Mouse (Mus musculus) spleen, adult 2 months (tissue): ENCODE data around the gene Cers3. TPM values are rescaled to one million over a fixed set of nuclear protein-coding genes. Genes with fewer than 3 reads are reported as not detected.

Experiments used
- DNase-seq, 2 experiments: peaks; one replicate each; pipeline versions ENCODE4 v3.0.0 to v3.0.0-alpha.2; 2012 to 2021; ENCODE audit warnings: low spot score in 2 of 2, low read depth in 1 of 2
- H3K27ac ChIP-seq: fragments of 200-500 bp; 2 replicates; pipeline ENCODE4 v1.5.1; 2012; ENCODE audit warnings: low read length, inconsistent platforms; ENCODE audit not compliant: insufficient read depth
- H3K27me3 ChIP-seq: fragments of 200-500 bp; 2 replicates; pipeline ENCODE4 v1.6.1; 2012; ENCODE audit warnings: mild to moderate bottlenecking, moderate library complexity, low read length, inconsistent platforms; ENCODE audit not compliant: control insufficient read depth, insufficient read depth
- H3K36me3 ChIP-seq: fragments of 200-500 bp; 2 replicates; pipeline ENCODE4 v1.6.1; 2012; ENCODE audit warnings: mild to moderate bottlenecking, low read length, inconsistent platforms; ENCODE audit not compliant: control insufficient read depth, insufficient read depth
- H3K4me1 ChIP-seq: fragments of 200-500 bp; 2 replicates; pipeline ENCODE4 v1.6.1; 2011; ENCODE audit warnings: inconsistent platforms; ENCODE audit not compliant: control insufficient read depth, insufficient read depth, insufficient read length
- H3K4me3 ChIP-seq: fragments of 200-500 bp; 2 replicates; pipeline ENCODE4 v1.5.1; 2011; ENCODE audit warnings: mild to moderate bottlenecking, inconsistent platforms; ENCODE audit not compliant: insufficient read depth, insufficient read length; ENCODE audit errors: extremely low read depth
- CTCF ChIP-seq: fragments of 200-500 bp; IDR thresholded peaks from 2 replicates; pipeline ENCODE4 v1.5.1; 2011; ENCODE audit warnings: mild to moderate bottlenecking, inconsistent platforms; ENCODE audit not compliant: insufficient read depth, insufficient read length, insufficient replicate concordance; ENCODE audit errors: extremely low read depth
- POLR2A ChIP-seq: fragments of 200-500 bp; IDR thresholded peaks from 2 replicates; pipeline ENCODE4 v1.6.1; 2011; ENCODE audit warnings: low read depth, low read length, inconsistent platforms
- WGBS: fragments of 180-500 bp; shearing (Covaris S2); methylation state at CpG from one replicate; pipeline ENCODE4 v1.1.7; 2018; 5-methylcytosine and 5-hydroxymethylcytosine counted together
- polyA plus RNA-seq: library from polyadenylated mRNA; depleted of rRNA; stranded (reverse); fragments of >200 nt; gene quantifications from 2 replicates; pipeline ENCODE4 v1.2.3, GENCODE M21; 2012

Cers3 gene
- polyA plus RNA-seq, 1 experiment = not detected

DNA sequence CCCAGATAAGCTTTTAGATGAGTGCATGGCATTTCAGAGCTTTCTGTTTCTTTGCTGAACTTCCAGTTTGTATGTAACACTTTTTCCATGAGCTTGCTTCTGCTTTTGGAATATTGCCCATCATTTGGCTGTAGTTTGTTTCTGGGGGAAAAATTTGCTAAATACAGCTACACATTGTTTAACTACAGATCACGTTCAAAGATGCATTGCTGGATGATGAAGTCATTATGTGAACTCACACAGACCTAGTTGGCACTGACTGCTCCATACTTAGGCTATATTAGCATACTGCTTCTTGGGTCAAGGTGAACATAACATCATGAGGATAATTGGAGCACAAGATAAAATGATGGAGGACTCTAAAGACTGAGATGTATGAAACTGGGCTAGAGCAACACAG, 53.6 kb downstream of the Cers3 start:
- H3K27ac ChIP-seq = no peak overlapping the region
- WGBS = 87% methylated on average over 1 of the region's 1 CpGs
- TF ChIP-seq CTCF (no peak), POLR2A (no peak)
- DNase-seq = no peak
- no peaks in the 10 kb centered on the region for H3K27me3 ChIP-seq
- no peaks in the 10 kb centered on the region for H3K4me1 ChIP-seq
- no peaks in the 10 kb centered on the region for H3K36me3 ChIP-seq
- H3K4me3 ChIP-seq = no peak overlapping the region

DNA sequence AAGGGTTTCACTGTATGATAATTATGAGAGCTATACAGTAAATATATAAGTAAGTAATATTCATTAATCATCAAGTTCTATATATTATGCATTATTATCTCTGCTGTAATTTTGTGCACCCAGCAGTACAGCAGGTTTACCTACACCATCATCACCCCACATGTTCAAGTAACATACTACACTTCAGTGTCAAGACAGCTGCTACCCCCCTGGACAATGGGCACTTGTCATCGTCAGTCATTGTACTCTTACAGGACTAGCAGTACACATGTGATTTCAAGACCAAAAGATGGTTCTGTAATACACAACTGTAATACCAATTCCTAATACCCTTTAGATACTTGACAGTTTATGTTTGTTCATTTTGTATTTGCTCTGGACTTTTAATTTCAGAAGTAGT, 54.0 kb downstream of the Cers3 start:
- no peak for DNase-seq
- no peak for TF ChIP-seq POLR2A
- TF ChIP-seq CTCF = no peak
- H3K36me3 ChIP-seq = no peaks in the 10 kb centered on the region
- no peak overlapping the region for H3K4me3 ChIP-seq
- H3K27ac ChIP-seq = no peak overlapping the region
- 83% methylated on average over 1 of the region's 1 CpGs for WGBS
- H3K4me1 ChIP-seq = no peaks in the 10 kb centered on the region
- H3K27me3 ChIP-seq = no peaks in the 10 kb centered on the region

DNA sequence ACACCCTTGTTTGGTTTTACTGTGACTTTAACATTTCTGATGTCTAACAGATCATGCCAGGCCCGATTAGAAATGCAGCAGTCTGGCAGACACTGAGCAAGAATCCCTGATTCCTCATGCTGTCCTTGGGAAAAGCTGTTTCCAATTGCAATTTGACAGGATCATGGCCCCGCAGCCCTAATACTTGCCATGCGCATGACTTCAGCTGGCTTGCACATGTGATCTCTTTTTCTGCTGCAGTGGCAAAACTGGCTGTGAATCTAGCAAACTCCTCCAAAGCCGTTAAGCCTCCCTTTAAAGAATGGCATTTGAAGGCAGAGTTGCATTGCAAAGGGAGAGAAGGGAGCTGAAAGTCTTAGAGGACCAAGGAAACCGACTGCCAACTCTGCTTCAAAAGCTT, 55.5 kb downstream of the Cers3 start:
- DNase-seq = no peak
- TF ChIP-seq POLR2A (no peak), CTCF (no peak)
- Histone ChIP-seq H3K36me3 (no peaks in the 10 kb centered on the region), H3K4me3 (no peak overlapping the region), H3K27ac (no peak overlapping the region), H3K4me1 (no peaks in the 10 kb centered on the region), H3K27me3 (no peaks in the 10 kb centered on the region)
- WGBS = 82% methylated on average over 5 of the region's 5 CpGs

DNA sequence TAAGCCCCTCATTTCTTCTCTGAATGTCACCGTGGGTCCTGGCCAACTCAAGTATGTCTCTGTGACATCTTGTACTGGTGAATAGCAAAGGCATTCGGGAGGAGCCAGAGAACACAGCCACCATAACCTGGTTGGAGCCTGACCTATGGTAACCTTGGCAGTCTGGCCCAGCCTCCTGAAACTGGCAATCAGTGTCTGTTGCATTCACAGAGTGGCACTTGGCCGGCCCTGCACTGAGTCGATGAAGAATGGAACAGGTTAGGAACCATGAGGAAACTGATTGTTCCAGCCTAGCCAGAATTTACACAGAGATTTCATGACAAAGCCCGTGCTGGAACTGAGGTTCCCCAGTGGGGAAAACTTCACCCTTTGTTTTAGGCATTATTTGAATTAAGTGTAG, 57.5 kb downstream of the Cers3 start:
- Histone ChIP-seq H3K27ac (no peak overlapping the region), H3K4me3 (no peak overlapping the region), H3K27me3 (no peaks in the 10 kb centered on the region), H3K4me1 (no peaks in the 10 kb centered on the region), H3K36me3 (no peaks in the 10 kb centered on the region)
- TF ChIP-seq POLR2A (no peak), CTCF (no peak)
- no peak for DNase-seq
- 82% methylated on average over 5 of the region's 5 CpGs for WGBS

DNA sequence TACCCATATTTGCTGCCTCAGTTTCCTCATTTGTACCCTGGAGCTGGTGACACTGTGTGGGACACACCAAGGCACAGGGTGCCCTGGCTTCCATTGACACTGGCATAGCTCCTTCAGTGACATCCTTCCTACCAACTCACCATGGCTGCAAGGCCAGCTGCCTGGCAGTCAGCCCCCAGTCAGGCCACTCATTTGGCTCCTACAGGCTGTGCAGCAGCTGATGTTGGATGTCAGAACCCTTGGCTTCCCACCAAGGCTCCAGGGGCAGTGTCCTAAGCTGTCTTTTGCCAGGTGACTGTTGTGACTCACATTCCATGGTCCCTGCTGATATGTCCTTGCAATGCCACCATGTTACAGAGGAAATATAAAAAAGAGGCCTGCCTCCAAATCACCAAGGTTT, 58.5 kb downstream of the Cers3 start:
- no peaks in the 10 kb centered on the region for H3K27me3 ChIP-seq
- TF ChIP-seq POLR2A (no peak), CTCF (no peak)
- DNase-seq = no peak

DNA sequence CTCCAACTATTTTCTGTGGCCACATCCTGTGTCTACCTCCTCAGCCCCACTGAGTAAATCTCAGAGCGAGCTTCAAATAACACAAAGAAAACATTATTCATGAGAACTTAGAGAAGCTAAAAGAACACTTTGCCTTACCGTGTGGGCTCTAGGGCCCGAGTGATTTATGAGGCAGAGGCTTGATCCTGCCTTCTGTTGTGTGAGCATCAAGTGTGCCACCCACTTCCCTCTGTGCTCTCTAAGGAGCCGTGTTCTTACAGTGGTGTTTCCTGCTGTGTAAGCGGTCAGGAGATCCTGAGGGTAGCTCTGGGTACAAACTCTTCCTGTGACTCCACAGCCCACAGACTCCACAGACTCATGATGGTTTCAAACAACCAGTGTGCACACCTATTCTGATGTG, 60.5 kb downstream of the Cers3 start:
- TF ChIP-seq CTCF = no peak
- TF ChIP-seq POLR2A = no peak
- no peaks in the 10 kb centered on the region for H3K27me3 ChIP-seq
- no peaks in the 10 kb centered on the region for H3K36me3 ChIP-seq
- no peaks in the 10 kb centered on the region for H3K4me1 ChIP-seq
- WGBS = 6% methylated on average over 5 of the region's 5 CpGs
- no peak for DNase-seq
- H3K27ac ChIP-seq = no peak overlapping the region
- no peak overlapping the region for H3K4me3 ChIP-seq

More for the DNA sequence above, 58.5 kb downstream of the Cers3 start:
- no peak overlapping the region for H3K27ac ChIP-seq
- H3K4me1 ChIP-seq = no peaks in the 10 kb centered on the region
- H3K4me3 ChIP-seq = no peak overlapping the region
- no peaks in the 10 kb centered on the region for H3K36me3 ChIP-seq

DNA sequence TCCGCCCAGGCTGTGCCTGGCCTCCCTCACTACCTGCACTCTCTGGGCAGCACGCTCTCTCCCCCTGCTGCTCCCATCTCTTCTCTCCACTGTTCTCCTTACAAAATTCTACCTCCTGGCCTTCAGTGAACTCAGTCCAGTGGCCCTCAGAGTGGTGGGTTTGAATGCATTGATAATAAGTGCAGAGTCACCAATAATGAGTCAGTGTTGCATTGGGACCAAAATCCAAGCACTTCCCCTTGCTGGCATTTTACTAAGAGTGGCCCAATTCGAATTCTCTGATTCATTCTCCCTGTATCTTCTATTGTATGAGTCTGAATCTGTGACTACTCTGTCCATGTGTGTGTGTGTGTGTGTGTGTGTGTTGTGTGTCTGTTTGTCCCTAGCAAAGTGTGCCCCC, 63.5 kb downstream of the Cers3 start:
- WGBS = 76% methylated on average over 3 of the region's 3 CpGs
- no peaks in the 10 kb centered on the region for H3K4me1 ChIP-seq
- H3K4me3 ChIP-seq = no peak overlapping the region
- DNase-seq = no peak
- TF ChIP-seq POLR2A (no peak), CTCF (no peak)
- no peak overlapping the region for H3K27ac ChIP-seq
- no peaks in the 10 kb centered on the region for H3K27me3 ChIP-seq
- H3K36me3 ChIP-seq = no peaks in the 10 kb centered on the region

- Histone ChIP-seq H3K27me3 (no peaks in the 10 kb centered on the region), H3K4me1 (no peaks in the 10 kb centered on the region), H3K36me3 (no peaks in the 10 kb centered on the region), H3K27ac (no peak overlapping the region), H3K4me3 (no peak overlapping the region)
- no peak for DNase-seq
- WGBS = 93% methylated on average over 7 of the region's 7 CpGs
- TF ChIP-seq POLR2A = no peak
- TF ChIP-seq CTCF = no peak
Observed at GRCm38 (mm10) chr7:66810436-66810835, 67.1 kb downstream of the Cers3 start.
